Mouse (Mus musculus): ENCODE results near the gene Inpp5a. TPM values are rescaled to one million over a fixed set of nuclear protein-coding genes. Genes with fewer than 3 reads are reported as not detected.

Inpp5a gene
- polyA plus RNA-seq (2014; fragmentation: Nextera tagmentation; extraction: Ambion mirVana): 23.2 and 25.2 TPM in 2 replicates

GRCm38 (mm10) chr7:139388670-139389212 lies at the start of gene Inpp5a:
Inpp5a (plus strand) TSS chr7:139389109.
- Histone ChIP-seq H3K9me3 (ENCODE audit: control insufficient read depth, low read length) (no peaks in the 10 kb centered on the region), H3K4me1 (ENCODE audit: control insufficient read depth, insufficient read depth, low read length) (peaks cover 8% of the 10 kb centered on the region), H3K27ac (ENCODE audit: low read depth, low read length) (no peak within 1 kb of the TSS), H3K36me3 (ENCODE audit: control insufficient read depth, insufficient read depth, low read length) (no peaks in the 10 kb centered on the region), H3K4me2 (peak within 1 kb of the TSS; percentile 79), H3K4me3 (ENCODE audit: low read depth, low read length) (peak within 1 kb of the TSS; percentile 74), H3K9ac (ENCODE audit: low read length) (peak within 1 kb of the TSS; percentile 82), H3K27me3 (ENCODE audit: control insufficient read depth, insufficient read depth, low read length) (no peaks in the 10 kb centered on the region)
- 0% methylated on average over 44 of the region's 47 CpGs for WGBS
- DNase-seq (ENCODE audit: low spot score, missing footprints) (peak; percentile 99), ATAC-seq (ENCODE audit: low FRiP score) (peak; percentile 98)

GRCm38 (mm10) chr7:139339184-139339583 lies 49.7 kb upstream of the Inpp5a start:
- DNase-seq (ENCODE audit: low spot score, missing footprints) (peak; percentile 26), ATAC-seq (ENCODE audit: low FRiP score) (no peak)
- H3K36me3 ChIP-seq (ENCODE audit: control insufficient read depth, insufficient read depth, low read length): no peaks in the 10 kb centered on the region
- H3K4me2 ChIP-seq: no peak overlapping the region
- H3K27ac ChIP-seq (ENCODE audit: low read depth, low read length): no peak overlapping the region
- no peaks in the 10 kb centered on the region for H3K4me1 ChIP-seq (ENCODE audit: control insufficient read depth, insufficient read depth, low read length)
- no peaks in the 10 kb centered on the region for H3K9me3 ChIP-seq (ENCODE audit: control insufficient read depth, low read length)
- H3K4me3 ChIP-seq (ENCODE audit: low read depth, low read length): no peak overlapping the region
- H3K9ac ChIP-seq (ENCODE audit: low read length): no peak overlapping the region
- WGBS: 82% methylated on average over 3 of the region's 3 CpGs
- H3K27me3 ChIP-seq (ENCODE audit: control insufficient read depth, insufficient read depth, low read length): no peaks in the 10 kb centered on the region

GRCm38 (mm10) chr7:139341020-139341660 lies 47.8 kb upstream of the Inpp5a start:
- Histone ChIP-seq H3K9ac (ENCODE audit: low read length) (no peak overlapping the region), H3K9me3 (ENCODE audit: control insufficient read depth, low read length) (no peaks in the 10 kb centered on the region), H3K27ac (ENCODE audit: low read depth, low read length) (no peak overlapping the region), H3K4me1 (ENCODE audit: control insufficient read depth, insufficient read depth, low read length) (no peaks in the 10 kb centered on the region), H3K4me3 (ENCODE audit: low read depth, low read length) (no peak overlapping the region), H3K27me3 (ENCODE audit: control insufficient read depth, insufficient read depth, low read length) (no peaks in the 10 kb centered on the region), H3K36me3 (ENCODE audit: control insufficient read depth, insufficient read depth, low read length) (no peaks in the 10 kb centered on the region), H3K4me2 (no peak overlapping the region)
- peak; percentile 77 for DNase-seq (ENCODE audit: low spot score, missing footprints)
- no peak for ATAC-seq (ENCODE audit: low FRiP score)
- WGBS: 74% methylated on average over 4 of the region's 4 CpGs

GRCm38 (mm10) chr7:139342809-139343208 lies 46.1 kb upstream of the Inpp5a start:
- Histone ChIP-seq H3K4me2 (no peak overlapping the region), H3K4me1 (ENCODE audit: control insufficient read depth, insufficient read depth, low read length) (no peaks in the 10 kb centered on the region), H3K9ac (ENCODE audit: low read length) (no peak overlapping the region), H3K27ac (ENCODE audit: low read depth, low read length) (no peak overlapping the region), H3K27me3 (ENCODE audit: control insufficient read depth, insufficient read depth, low read length) (no peaks in the 10 kb centered on the region), H3K9me3 (ENCODE audit: control insufficient read depth, low read length) (no peaks in the 10 kb centered on the region), H3K4me3 (ENCODE audit: low read depth, low read length) (no peak overlapping the region), H3K36me3 (ENCODE audit: control insufficient read depth, insufficient read depth, low read length) (no peaks in the 10 kb centered on the region)
- DNase-seq (ENCODE audit: low spot score, missing footprints): no peak
- no peak for ATAC-seq (ENCODE audit: low FRiP score)
- 82% methylated on average over 5 of the region's 5 CpGs for WGBS

GRCm38 (mm10) chr7:139347051-139347450 lies 41.9 kb upstream of the Inpp5a start:
- 69% methylated on average over 7 of the region's 7 CpGs for WGBS
- Histone ChIP-seq H3K27ac (ENCODE audit: low read depth, low read length) (no peak overlapping the region), H3K4me3 (ENCODE audit: low read depth, low read length) (no peak overlapping the region), H3K4me1 (ENCODE audit: control insufficient read depth, insufficient read depth, low read length) (no peaks in the 10 kb centered on the region), H3K9me3 (ENCODE audit: control insufficient read depth, low read length) (no peaks in the 10 kb centered on the region), H3K9ac (ENCODE audit: low read length) (no peak overlapping the region), H3K36me3 (ENCODE audit: control insufficient read depth, insufficient read depth, low read length) (no peaks in the 10 kb centered on the region), H3K27me3 (ENCODE audit: control insufficient read depth, insufficient read depth, low read length) (no peaks in the 10 kb centered on the region), H3K4me2 (no peak overlapping the region)
- DNase-seq (ENCODE audit: low spot score, missing footprints) (peak; percentile 76), ATAC-seq (ENCODE audit: low FRiP score) (no peak)

GRCm38 (mm10) chr7:139350606-139351005 lies 38.3 kb upstream of the Inpp5a start:
- no peak overlapping the region for H3K9ac ChIP-seq (ENCODE audit: low read length)
- no peak for ATAC-seq (ENCODE audit: low FRiP score)
- H3K27me3 ChIP-seq (ENCODE audit: control insufficient read depth, insufficient read depth, low read length): no peaks in the 10 kb centered on the region
- no peak overlapping the region for H3K4me2 ChIP-seq
- DNase-seq (ENCODE audit: low spot score, missing footprints): no peak
- no peaks in the 10 kb centered on the region for H3K4me1 ChIP-seq (ENCODE audit: control insufficient read depth, insufficient read depth, low read length)
- no peaks in the 10 kb centered on the region for H3K36me3 ChIP-seq (ENCODE audit: control insufficient read depth, insufficient read depth, low read length)
- 94% methylated on average over 3 of the region's 3 CpGs for WGBS
- H3K4me3 ChIP-seq (ENCODE audit: low read depth, low read length): no peak overlapping the region
- H3K27ac ChIP-seq (ENCODE audit: low read depth, low read length): no peak overlapping the region
- no peaks in the 10 kb centered on the region for H3K9me3 ChIP-seq (ENCODE audit: control insufficient read depth, low read length)

- H3K4me3 ChIP-seq (ENCODE audit: low read depth, low read length): no peak overlapping the region
- no peak overlapping the region for H3K27ac ChIP-seq (ENCODE audit: low read depth, low read length)
- H3K4me1 ChIP-seq (ENCODE audit: control insufficient read depth, insufficient read depth, low read length): no peaks in the 10 kb centered on the region
- ATAC-seq (ENCODE audit: low FRiP score) (no peak), DNase-seq (ENCODE audit: low spot score, missing footprints) (no peak)
- H3K27me3 ChIP-seq (ENCODE audit: control insufficient read depth, insufficient read depth, low read length): no peaks in the 10 kb centered on the region
- WGBS: 88% methylated on average over 4 of the region's 4 CpGs
- H3K36me3 ChIP-seq (ENCODE audit: control insufficient read depth, insufficient read depth, low read length): no peaks in the 10 kb centered on the region
- no peak overlapping the region for H3K4me2 ChIP-seq
- H3K9me3 ChIP-seq (ENCODE audit: control insufficient read depth, low read length): no peaks in the 10 kb centered on the region
- H3K9ac ChIP-seq (ENCODE audit: low read length): no peak overlapping the region
These were observed 34.4 kb upstream of the Inpp5a start for GRCm38 (mm10) chr7:139354370-139355139.

- no peaks in the 10 kb centered on the region for H3K9me3 ChIP-seq (ENCODE audit: control insufficient read depth, low read length)
- H3K27ac ChIP-seq (ENCODE audit: low read depth, low read length): no peak overlapping the region
- H3K9ac ChIP-seq (ENCODE audit: low read length): no peak overlapping the region
- H3K27me3 ChIP-seq (ENCODE audit: control insufficient read depth, insufficient read depth, low read length): no peaks in the 10 kb centered on the region
- DNase-seq (ENCODE audit: low spot score, missing footprints) (no peak), ATAC-seq (ENCODE audit: low FRiP score) (no peak)
- H3K4me3 ChIP-seq (ENCODE audit: low read depth, low read length): no peak overlapping the region
- no peaks in the 10 kb centered on the region for H3K36me3 ChIP-seq (ENCODE audit: control insufficient read depth, insufficient read depth, low read length)
- no peak overlapping the region for H3K4me2 ChIP-seq
- no peaks in the 10 kb centered on the region for H3K4me1 ChIP-seq (ENCODE audit: control insufficient read depth, insufficient read depth, low read length)
- 86% methylated on average over 2 of the region's 2 CpGs for WGBS
These were observed 31.9 kb upstream of the Inpp5a start for GRCm38 (mm10) chr7:139357043-139357442.

GRCm38 (mm10) chr7:139359906-139360305 lies 29.0 kb upstream of the Inpp5a start:
- Histone ChIP-seq H3K27ac (ENCODE audit: low read depth, low read length) (no peak overlapping the region), H3K4me3 (ENCODE audit: low read depth, low read length) (no peak overlapping the region), H3K9ac (ENCODE audit: low read length) (no peak overlapping the region), H3K9me3 (ENCODE audit: control insufficient read depth, low read length) (no peaks in the 10 kb centered on the region), H3K36me3 (ENCODE audit: control insufficient read depth, insufficient read depth, low read length) (no peaks in the 10 kb centered on the region), H3K27me3 (ENCODE audit: control insufficient read depth, insufficient read depth, low read length) (no peaks in the 10 kb centered on the region), H3K4me1 (ENCODE audit: control insufficient read depth, insufficient read depth, low read length) (peaks cover 26% of the 10 kb centered on the region), H3K4me2 (no peak overlapping the region)
- DNase-seq (ENCODE audit: low spot score, missing footprints) (no peak), ATAC-seq (ENCODE audit: low FRiP score) (no peak)
- WGBS: 86% methylated on average over 4 of the region's 4 CpGs

Data from midbrain, embryonic 11.5 days (tissue).